Mouse (Mus musculus) limb, embryonic 11.5 days (tissue): ENCODE measurements around the gene Tmeff2. TPM values are rescaled to one million over a fixed set of nuclear protein-coding genes. Genes with fewer than 3 reads are reported as not detected.

Source experiments
- ATAC-seq: fragments of 200-750 bp; cut with Nextera tagmentation; 2 replicates; pipeline ENCODE4 v1.8.0; 2017; ENCODE audit warnings: low read depth; ENCODE audit not compliant: insufficient number of reproducible peaks, low FRiP score, low TSS enrichment
- DNase-seq: peaks from one replicate; pipeline ENCODE4 v3.0.0-alpha.2; 2015; ENCODE audit warnings: low spot score
- H3K27ac ChIP-seq: fragments of 300-500 bp; sonication (generic); replicated peaks from 2 replicates; pipeline ENCODE4 v1.5.1; 2014; ENCODE audit warnings: low read depth, mild to moderate bottlenecking, low read length
- H3K27me3 ChIP-seq: fragments of 300-500 bp; sonication (generic); 2 replicates; pipeline ENCODE4 v1.6.1; 2014; ENCODE audit warnings: mild to moderate bottlenecking, low read length, mixed read lengths; ENCODE audit not compliant: control insufficient read depth, insufficient read depth
- H3K36me3 ChIP-seq: fragments of 300-500 bp; sonication (generic); 2 replicates; pipeline ENCODE4 v1.6.1; 2014; ENCODE audit warnings: mild to moderate bottlenecking, low read length, moderate library complexity, mixed read lengths; ENCODE audit not compliant: control insufficient read depth, insufficient read depth
- H3K4me1 ChIP-seq: fragments of 300-500 bp; sonication (generic); 2 replicates; pipeline ENCODE4 v1.6.1; 2014; ENCODE audit warnings: low read length, mixed read lengths; ENCODE audit not compliant: control insufficient read depth, insufficient read depth
- H3K4me2 ChIP-seq: fragments of 300-500 bp; sonication (generic); 2 replicates; pipeline ENCODE4 v1.6.1; 2014; ENCODE audit warnings: low read depth, mild to moderate bottlenecking, moderate library complexity; ENCODE audit not compliant: severe bottlenecking
- H3K4me3 ChIP-seq: fragments of 300-500 bp; sonication (generic); 2 replicates; pipeline ENCODE4 v1.5.1; 2014; ENCODE audit warnings: low read depth, low read length
- H3K9ac ChIP-seq: fragments of 300-500 bp; sonication (generic); 2 replicates; pipeline ENCODE4 v1.6.1; 2014; ENCODE audit warnings: mild to moderate bottlenecking, low read length
- H3K9me3 ChIP-seq: fragments of 300-500 bp; sonication (generic); 2 replicates; pipeline ENCODE4 v1.6.1; 2016; ENCODE audit warnings: low read length; ENCODE audit not compliant: control insufficient read depth
- WGBS: fragments of 180-500 bp; shearing (Covaris S2); extraction: QIAGEN DNeasy Blood & Tissue Kit; methylation state at CpG from one replicate; pipeline ENCODE4 v1.1.7; 2014; 5-methylcytosine and 5-hydroxymethylcytosine counted together
- microRNA-seq: library from miRNA; unstranded; fragments of <30 nt; microRNA quantifications from one replicate; pipeline ENCODE4, GENCODE M21; 2016
- polyA plus RNA-seq: library from polyadenylated mRNA; unstranded; fragments of >200 nt; fragmentation: Nextera tagmentation; extraction: Ambion mirVana; gene quantifications from 2 replicates; pipeline ENCODE4 v1.2.1, GENCODE M21; 2014

Gene Tmeff2
- polyA plus RNA-seq, 1 experiment from 2014 or later = 3.5 TPM

DNA sequence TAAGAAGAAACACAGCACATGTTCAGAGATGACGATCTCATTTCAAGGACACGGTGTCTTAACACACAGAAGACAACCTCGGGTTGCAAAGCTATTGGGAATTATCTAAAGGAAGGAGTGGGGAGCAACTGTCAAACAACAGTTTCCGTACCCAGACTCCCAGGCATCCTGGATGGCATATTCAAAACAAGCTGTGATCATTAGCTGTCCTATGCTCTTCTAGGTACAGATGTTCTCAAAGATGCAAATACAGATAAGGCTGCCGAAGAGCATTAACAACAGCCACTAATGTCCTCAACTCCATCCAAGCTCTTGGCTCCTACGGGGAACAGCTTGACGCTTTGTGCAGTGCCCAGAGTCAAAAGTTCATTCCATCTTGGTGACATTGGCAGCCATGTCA lies 324.7 kb downstream of the Tmeff2 start:
- H3K4me2 ChIP-seq = no peak overlapping the region
- H3K36me3 ChIP-seq = no peaks in the 10 kb centered on the region
- ATAC-seq (no peak), DNase-seq (no peak)
- H3K9ac ChIP-seq = no peak overlapping the region
- no peak overlapping the region for H3K4me3 ChIP-seq
- no peak overlapping the region for H3K27ac ChIP-seq
- no peaks in the 10 kb centered on the region for H3K27me3 ChIP-seq
- no peaks in the 10 kb centered on the region for H3K9me3 ChIP-seq
- WGBS = 86% methylated on average over 7 of the region's 7 CpGs
- no peaks in the 10 kb centered on the region for H3K4me1 ChIP-seq

Small RNA genes lying within 50 kb of the gene (microRNA-seq; reads per million reads assigned to microRNA genes)
- not detected for gene Gm25736
